Mouse (Mus musculus) hindbrain, embryonic 11.5 days (tissue): Measurements from ENCODE around the gene Ubtd1. TPM values are rescaled to one million over a fixed set of nuclear protein-coding genes. Genes with fewer than 3 reads are reported as not detected.
"Not testable (repeated sequence)": the region's sequence is repeated elsewhere in the genome, so short reads cannot be mapped to it uniquely, and the experiment has no call there.

Experiments
- ATAC-seq: fragments of 200-750 bp; cut with Nextera tagmentation; 2 replicates; pipeline ENCODE4 v1.8.0; 2017; ENCODE audit warnings: mild to moderate bottlenecking, moderate TSS enrichment, moderate library complexity; ENCODE audit not compliant: low FRiP score
- DNase-seq: peaks from one replicate; pipeline ENCODE4 v3.0.0-alpha.2; 2015; ENCODE audit warnings: low spot score
- H3K27ac ChIP-seq: fragments of 300-500 bp; sonication (generic); 2 replicates; pipeline ENCODE4 v1.5.1; 2014; ENCODE audit warnings: mild to moderate bottlenecking, low read depth, low read length
- H3K27me3 ChIP-seq: fragments of 300-500 bp; sonication (generic); 2 replicates; pipeline ENCODE4 v1.6.1; 2014; ENCODE audit warnings: mild to moderate bottlenecking, low read length, moderate library complexity, mixed read lengths; ENCODE audit not compliant: control insufficient read depth, insufficient read depth
- H3K36me3 ChIP-seq: fragments of 300-500 bp; sonication (generic); 2 replicates; pipeline ENCODE4 v1.6.1; 2014; ENCODE audit warnings: mild to moderate bottlenecking, low read length, moderate library complexity, mixed read lengths; ENCODE audit not compliant: control insufficient read depth, insufficient read depth
- H3K4me1 ChIP-seq: fragments of 300-500 bp; sonication (generic); replicated peaks from 2 replicates; pipeline ENCODE4 v1.6.1; 2014; ENCODE audit warnings: low read length, mixed read lengths; ENCODE audit not compliant: control insufficient read depth, insufficient read depth
- H3K4me2 ChIP-seq: fragments of 300-500 bp; sonication (generic); replicated peaks from 2 replicates; pipeline ENCODE4 v1.6.1; 2014; ENCODE audit warnings: mild to moderate bottlenecking, low read depth, low read length
- H3K4me3 ChIP-seq: fragments of 300-500 bp; sonication (generic); 2 replicates; pipeline ENCODE4 v1.5.1; 2014; ENCODE audit warnings: low read depth, low read length
- H3K9ac ChIP-seq: fragments of 300-500 bp; sonication (generic); 2 replicates; pipeline ENCODE4 v1.6.1; 2014; ENCODE audit warnings: low read depth, low read length
- H3K9me3 ChIP-seq: fragments of 300-500 bp; sonication (generic); 2 replicates; pipeline ENCODE4 v1.6.1; 2016; ENCODE audit warnings: low read length; ENCODE audit not compliant: control insufficient read depth
- WGBS: fragments of 180-500 bp; shearing (Covaris S2); extraction: QIAGEN DNeasy Blood & Tissue Kit; methylation state at CpG from one replicate; pipeline ENCODE4 v1.1.7; 2014; 5-methylcytosine and 5-hydroxymethylcytosine counted together
- polyA plus RNA-seq: library from polyadenylated mRNA; unstranded; fragments of >200 nt; fragmentation: Nextera tagmentation; extraction: Ambion mirVana; gene quantifications from 2 replicates; pipeline ENCODE4 v1.2.1, GENCODE M21; 2014

The Ubtd1 gene
- polyA plus RNA-seq, 1 experiment from 2014 or later: 7.7 TPM

GRCm38 (mm10) chr19:42075051-42075450, 93.5 kb downstream of the Ubtd1 start:
- no peak for ATAC-seq
- H3K36me3 ChIP-seq: peaks cover 5% of the 10 kb centered on the region; the same call in 1 of the 2 replicates
- H3K9ac ChIP-seq: no peak overlapping the region
- H3K4me3 ChIP-seq: no peak overlapping the region
- H3K9me3 ChIP-seq: no peaks in the 10 kb centered on the region
- no peak overlapping the region for H3K4me2 ChIP-seq
- DNase-seq: no peak
- H3K27me3 ChIP-seq: no peaks in the 10 kb centered on the region; the same call in 1 of the 2 replicates
- no peak overlapping the region for H3K27ac ChIP-seq
- 83% methylated on average over 2 of the region's 2 CpGs for WGBS
- no peaks in the 10 kb centered on the region for H3K4me1 ChIP-seq

- no peak overlapping the region for H3K4me3 ChIP-seq
- H3K4me2 ChIP-seq: no peak overlapping the region
- DNase-seq (no peak), ATAC-seq (no peak)
- 91% methylated on average over 16 of the region's 16 CpGs for WGBS
- no peaks in the 10 kb centered on the region for H3K4me1 ChIP-seq
- H3K9me3 ChIP-seq: no peaks in the 10 kb centered on the region
- H3K36me3 ChIP-seq: peaks cover 5% of the 10 kb centered on the region; the same call in 1 of the 2 replicates
- H3K27ac ChIP-seq: no peak overlapping the region
- H3K27me3 ChIP-seq: no peaks in the 10 kb centered on the region; the same call in 1 of the 2 replicates
- H3K9ac ChIP-seq: no peak overlapping the region
Observed at GRCm38 (mm10) chr19:42075992-42076391, 94.4 kb downstream of the Ubtd1 start.

- 96% methylated on average over 8 of the region's 8 CpGs for whole genome bisulfite sequencing
- Histone ChIP-seq H3K36me3 (peaks cover 5% of the 10 kb centered on the region; the same call in 1 of the 2 replicates), H3K9ac (no peak overlapping the region), H3K9me3 (no peaks in the 10 kb centered on the region), H3K4me2 (no peak overlapping the region), H3K27me3 (no peaks in the 10 kb centered on the region), H3K27ac (no peak overlapping the region), H3K4me3 (no peak overlapping the region), H3K4me1 (no peaks in the 10 kb centered on the region)
- ATAC-seq: no peak
- DNase-seq: no peak
Observed at GRCm38 (mm10) chr19:42078566-42078965, 97.0 kb downstream of the Ubtd1 start.

- no peak for DNase-seq
- H3K4me1 ChIP-seq: no peaks in the 10 kb centered on the region
- WGBS: 96% methylated on average over 12 of the region's 12 CpGs
Observed at GRCm38 (mm10) chr19:42079006-42079405, 97.4 kb downstream of the Ubtd1 start.

GRCm38 (mm10) chr19:42079950-42080349, 98.4 kb downstream of the Ubtd1 start:
- no peak for ATAC-seq
- WGBS: 82% methylated on average over 5 of the region's 5 CpGs
- H3K9ac ChIP-seq: no peak overlapping the region

More at GRCm38 (mm10) chr19:42079006-42079405, 97.4 kb downstream of the Ubtd1 start:
- peaks cover 5% of the 10 kb centered on the region; the same call in 1 of the 2 replicates for H3K36me3 ChIP-seq
- H3K27me3 ChIP-seq: no peaks in the 10 kb centered on the region
- no peak overlapping the region for H3K4me2 ChIP-seq
- H3K9me3 ChIP-seq: no peaks in the 10 kb centered on the region
- no peak for ATAC-seq
- no peak overlapping the region for H3K27ac ChIP-seq
- H3K9ac ChIP-seq: no peak overlapping the region
- H3K4me3 ChIP-seq: no peak overlapping the region

GRCm38 (mm10) chr19:42080469-42080868, 98.9 kb downstream of the Ubtd1 start:
- Histone ChIP-seq H3K4me2 (no peak overlapping the region), H3K36me3 (peaks cover 3% of the 10 kb centered on the region; the same call in 1 of the 2 replicates), H3K4me1 (no peaks in the 10 kb centered on the region), H3K27ac (no peak overlapping the region), H3K9ac (no peak overlapping the region), H3K9me3 (no peaks in the 10 kb centered on the region), H3K27me3 (no peaks in the 10 kb centered on the region), H3K4me3 (no peak overlapping the region)
- DNase-seq (no peak), ATAC-seq (no peak)
- WGBS: 83% methylated on average over 11 of the region's 11 CpGs

More at GRCm38 (mm10) chr19:42079950-42080349, 98.4 kb downstream of the Ubtd1 start:
- Histone ChIP-seq H3K9me3 (no peaks in the 10 kb centered on the region), H3K36me3 (peaks cover 5% of the 10 kb centered on the region; the same call in 1 of the 2 replicates), H3K27ac (no peak overlapping the region), H3K27me3 (no peaks in the 10 kb centered on the region), H3K4me3 (no peak overlapping the region), H3K4me1 (no peaks in the 10 kb centered on the region), H3K4me2 (no peak overlapping the region)
- no peak for DNase-seq

GRCm38 (mm10) chr19:42081613-42082012, 100.0 kb downstream of the Ubtd1 start:
- H3K4me1 ChIP-seq, H3K4me2 ChIP-seq, DNase-seq, H3K36me3 ChIP-seq, H3K27me3 ChIP-seq, ATAC-seq, H3K4me3 ChIP-seq, H3K9ac ChIP-seq, H3K9me3 ChIP-seq, H3K27ac ChIP-seq: not testable (repeated sequence)
- WGBS: 96% methylated on average over 5 of the region's 5 CpGs

Other genes starting within 250 kb of the Ubtd1 start
- gene Slit1, start 238.1 kb upstream of the Ubtd1 start, polyA plus RNA-seq: 13.8 and 22.8 TPM in 2 replicates
- 31.5 and 33.3 TPM in 2 replicates for gene Arhgap19, start 179.7 kb upstream of the Ubtd1 start, polyA plus RNA-seq
- gene Frat1, start 151.8 kb upstream of the Ubtd1 start, polyA plus RNA-seq: 11.2 and 14.4 TPM in 2 replicates
- gene Frat2, start 133.6 kb upstream of the Ubtd1 start, polyA plus RNA-seq: 5.0 and 6.8 TPM in 2 replicates
- 11.5 and 13.8 TPM in 2 replicates for gene Rrp12, start 85.6 kb upstream of the Ubtd1 start, polyA plus RNA-seq
- 767 and 789 TPM in 2 replicates for gene Pgam1, start 69.8 kb upstream of the Ubtd1 start, polyA plus RNA-seq
- gene Exosc1, start 48.3 kb upstream of the Ubtd1 start, polyA plus RNA-seq: 77.2 and 83.2 TPM in 2 replicates
- gene Zdhhc16, start 48.3 kb upstream of the Ubtd1 start, polyA plus RNA-seq: 59.0 and 59.1 TPM in 2 replicates
- 32.5 and 32.6 TPM in 2 replicates for gene Mms19, start 606 bp upstream of the Ubtd1 start, polyA plus RNA-seq
- not detected in 2 replicates for gene Ankrd2, start 54.2 kb downstream of the Ubtd1 start, polyA plus RNA-seq
- gene Hoga1, start 63.8 kb downstream of the Ubtd1 start, polyA plus RNA-seq: 0.67 and 1.1 TPM in 2 replicates
- gene 4933411K16Rik, start 70.5 kb downstream of the Ubtd1 start, polyA plus RNA-seq: 0.11 TPM in 1 of 2 replicates, not detected in the other
- gene Morn4, start 104.6 kb downstream of the Ubtd1 start, polyA plus RNA-seq: 75.1 and 76.1 TPM in 2 replicates
- gene Pi4k2a, start 108.7 kb downstream of the Ubtd1 start, polyA plus RNA-seq: 20.9 and 23.6 TPM in 2 replicates
- 11.0 and 14.1 TPM in 2 replicates for gene Avpi1, start 147.3 kb downstream of the Ubtd1 start, polyA plus RNA-seq
- gene Marveld1, start 165.6 kb downstream of the Ubtd1 start, polyA plus RNA-seq: 6.4 and 6.9 TPM in 2 replicates
- gene Zfyve27, start 182.2 kb downstream of the Ubtd1 start, polyA plus RNA-seq: 17.8 and 18.4 TPM in 2 replicates
- 0.80 and 0.85 TPM in 2 replicates for gene Sfrp5, start 220.5 kb downstream of the Ubtd1 start, polyA plus RNA-seq